Mouse (Mus musculus): Measurements from ENCODE around the gene Ppp2r5e.

Ppp2r5e gene

DNA sequence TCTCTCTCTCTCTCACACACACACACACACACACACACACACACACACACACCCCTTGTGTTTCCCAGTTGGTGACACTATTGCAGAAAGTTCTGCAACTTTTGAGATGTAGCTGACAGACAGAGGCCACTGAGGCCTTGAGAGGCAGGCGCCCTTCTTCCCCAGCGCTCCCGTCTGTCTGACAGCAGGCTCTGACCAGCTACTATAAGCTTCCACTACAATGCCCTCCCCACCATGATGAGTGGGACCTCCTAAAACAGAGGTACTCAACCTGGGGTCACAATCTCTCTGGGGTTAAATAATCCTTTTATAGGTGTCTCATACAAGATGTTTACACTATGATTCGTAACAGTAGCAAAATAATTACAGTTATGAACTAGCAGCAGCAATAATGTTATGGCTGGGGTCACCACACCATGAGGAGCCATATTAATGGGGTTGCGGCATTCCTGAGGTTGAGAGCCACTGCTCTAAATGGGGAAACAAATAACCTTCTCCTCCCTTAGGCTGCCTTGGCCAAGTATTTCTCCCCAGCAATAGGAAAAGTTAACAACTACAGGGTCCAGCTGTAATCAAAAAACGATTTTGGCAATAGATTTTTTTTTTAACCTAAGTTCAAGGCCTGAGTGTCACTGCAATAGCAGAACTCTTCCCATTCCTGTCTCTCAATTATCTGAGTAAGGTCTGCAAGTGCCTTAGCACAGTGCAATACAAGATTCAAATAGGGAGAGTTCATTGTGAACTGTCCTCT, 58.2 kb downstream of the Ppp2r5e start:
- no peak for DNase-seq (ENCODE audit: low spot score)

DNA sequence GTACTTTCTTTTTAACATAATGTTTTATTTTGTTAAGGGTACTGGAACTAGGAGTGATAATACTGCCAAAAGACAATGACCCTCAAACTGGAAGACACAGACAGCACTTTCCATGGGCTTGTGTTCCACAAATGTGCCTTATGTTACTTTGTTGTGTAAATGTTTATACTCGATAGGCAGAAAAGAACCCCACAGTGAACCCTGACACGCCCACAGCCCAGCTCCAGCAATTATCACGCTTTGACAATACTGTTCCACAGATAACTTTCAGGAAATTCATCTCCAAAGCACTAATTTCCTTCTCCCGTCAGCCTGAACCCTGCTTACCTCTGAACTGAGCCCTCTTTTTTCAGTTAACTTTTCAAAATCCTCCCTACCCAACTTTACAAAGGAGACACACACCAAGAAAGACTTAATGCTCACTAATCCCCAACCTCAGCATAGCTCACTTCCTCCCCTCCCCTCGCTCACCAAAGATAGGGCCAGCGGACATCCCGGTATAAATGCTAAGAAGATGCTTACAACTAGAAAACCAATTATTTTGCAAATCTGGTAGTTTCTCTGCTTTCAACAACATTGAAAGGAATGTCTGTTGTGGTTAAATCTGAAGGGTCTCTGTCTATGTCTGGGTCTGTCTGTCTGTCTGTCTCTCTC, 58.9 kb downstream of the Ppp2r5e start:
- DNase-seq (ENCODE audit: low spot score): no peak

DNA sequence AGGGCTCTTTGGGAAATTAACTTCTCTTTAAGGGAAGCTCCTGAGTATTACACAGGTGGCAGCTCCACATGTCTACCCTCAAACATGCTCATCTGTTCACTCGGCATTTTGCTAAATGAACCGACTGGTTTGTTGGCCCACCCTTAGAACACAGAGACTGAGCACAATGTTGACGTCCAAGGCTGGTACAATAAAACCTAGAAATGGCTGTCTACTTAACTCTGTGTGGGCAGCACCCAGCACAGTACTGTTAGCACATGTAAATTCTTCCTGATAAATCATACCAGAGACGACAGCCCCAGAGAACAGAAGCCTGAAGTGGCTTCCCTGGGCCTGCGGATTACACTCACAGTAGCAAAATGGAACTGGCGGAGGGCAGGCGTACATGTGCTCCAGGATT, 59.5 kb downstream of the Ppp2r5e start:
- DNase-seq (ENCODE audit: low spot score): no peak

DNA sequence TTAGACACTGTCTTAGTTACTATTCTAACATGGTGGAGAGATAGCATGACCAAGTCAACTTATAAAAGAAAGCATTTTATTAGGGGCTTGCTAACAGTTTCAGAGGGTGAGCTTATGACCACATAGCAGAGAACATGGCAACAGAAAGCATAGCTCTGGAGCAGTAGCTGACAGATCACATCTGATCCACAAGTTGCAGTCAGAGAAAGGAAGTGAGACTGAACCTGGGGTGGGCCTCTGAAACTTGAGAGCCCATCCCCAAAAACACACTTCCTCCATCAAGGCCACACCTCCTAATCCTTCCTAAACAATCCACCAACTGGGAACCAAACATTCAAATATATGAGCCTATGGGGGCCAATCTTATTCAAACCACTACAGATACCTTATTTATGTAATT, 62.9 kb downstream of the Ppp2r5e start:
- DNase-seq (ENCODE audit: low spot score): no peak

DNA sequence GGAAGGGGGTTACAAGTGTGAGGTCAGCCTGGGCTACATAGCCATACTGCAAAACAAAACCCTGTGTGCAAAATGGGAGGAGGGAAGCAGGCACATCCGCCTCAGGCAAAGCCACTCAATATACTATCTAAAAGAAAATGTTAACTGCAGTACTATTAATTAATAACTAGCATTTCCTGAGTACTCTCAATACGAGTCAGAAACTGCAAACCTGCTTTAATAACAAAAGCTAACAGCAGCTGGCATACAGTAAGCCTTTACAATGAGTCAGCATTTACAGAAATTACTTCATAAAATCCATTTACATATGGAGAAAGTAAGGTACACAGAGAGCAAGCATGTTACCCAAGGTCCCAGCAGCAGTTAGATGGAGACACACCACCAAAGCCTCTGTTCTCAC, 64.2 kb downstream of the Ppp2r5e start:
- DNase-seq (ENCODE audit: low spot score): no peak

DNA sequence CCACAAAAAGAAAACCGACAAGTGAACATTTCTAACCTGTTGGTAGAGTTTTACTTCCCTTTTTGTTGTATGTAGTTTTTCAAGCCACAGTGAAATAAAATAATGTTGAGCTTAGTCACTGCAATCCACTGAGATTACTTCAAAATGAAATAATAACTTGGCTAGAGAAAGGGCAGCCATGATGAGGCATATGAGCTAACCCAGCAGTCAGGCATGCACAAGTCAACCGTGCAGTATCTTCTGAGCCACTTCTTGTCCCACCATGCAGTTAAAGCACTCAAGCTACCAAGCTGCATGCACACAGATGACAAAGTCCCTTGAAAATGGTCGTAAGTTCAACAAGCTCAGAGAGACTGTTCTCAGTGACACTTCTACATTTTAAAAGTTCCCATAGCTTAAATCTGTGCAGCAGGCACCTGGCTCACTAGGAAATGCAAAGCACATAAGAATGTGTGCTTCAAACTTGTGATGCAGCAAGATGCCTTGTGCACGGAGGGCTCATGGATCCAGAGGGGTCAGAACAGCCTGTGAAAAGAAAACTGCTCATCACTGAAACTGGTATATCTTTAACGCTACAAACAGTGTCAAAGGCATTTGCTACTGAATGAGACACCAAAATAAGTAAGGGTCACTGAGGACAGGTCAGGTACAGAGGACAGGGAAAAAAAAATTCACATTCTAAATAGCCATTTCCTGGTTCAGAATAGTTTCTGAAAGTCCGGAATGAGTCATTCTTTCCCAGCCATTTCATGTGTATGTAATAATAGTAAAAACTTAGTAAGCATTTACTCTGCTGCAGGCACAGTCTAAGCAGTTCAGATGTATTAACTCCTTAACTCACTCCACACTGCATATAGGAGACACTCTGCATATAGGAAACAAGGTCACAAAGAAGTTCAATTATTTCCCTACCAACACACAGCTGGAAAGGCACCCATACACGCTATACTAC, 66.9 kb downstream of the Ppp2r5e start:
- DNase-seq (ENCODE audit: low spot score): no peak

DNA sequence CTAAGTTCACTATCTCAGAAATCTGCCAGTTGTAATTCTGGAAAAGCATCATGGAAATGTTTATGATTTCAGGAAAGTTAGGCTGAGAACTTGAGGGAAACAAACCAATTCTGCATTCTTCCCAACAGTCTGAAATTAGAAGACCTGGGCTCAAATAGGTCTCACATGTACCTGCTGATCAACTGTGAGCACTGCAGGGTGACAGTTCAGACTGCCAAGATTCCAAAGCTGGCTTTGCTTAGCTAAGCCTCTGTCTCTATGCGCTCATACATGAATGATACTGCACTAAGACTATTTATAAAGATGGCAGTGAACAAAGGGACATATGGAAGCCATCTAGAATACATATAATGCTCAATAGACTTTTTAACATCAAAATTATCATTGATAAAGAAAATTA, 67.7 kb downstream of the Ppp2r5e start:
- DNase-seq (ENCODE audit: low spot score): no peak

DNA sequence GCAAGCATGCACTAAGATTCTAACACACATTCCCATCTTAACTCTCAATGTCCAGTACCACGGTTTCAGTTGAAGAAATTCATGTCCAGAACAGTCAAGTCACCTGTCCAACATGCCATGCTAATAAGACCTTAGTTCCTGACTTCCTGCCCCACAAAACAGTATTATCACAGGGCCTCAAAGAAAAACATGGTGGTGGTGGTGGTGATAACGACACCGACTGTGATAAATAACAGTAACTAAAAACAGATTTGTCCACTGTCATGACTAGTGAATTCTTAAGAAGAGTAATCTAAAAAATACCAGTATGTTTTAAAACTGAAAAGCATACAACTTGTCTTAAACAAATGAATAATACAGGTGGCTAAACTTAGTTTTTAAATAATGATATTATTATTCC, 71.8 kb downstream of the Ppp2r5e start:
- DNase-seq (ENCODE audit: low spot score): no peak

DNA sequence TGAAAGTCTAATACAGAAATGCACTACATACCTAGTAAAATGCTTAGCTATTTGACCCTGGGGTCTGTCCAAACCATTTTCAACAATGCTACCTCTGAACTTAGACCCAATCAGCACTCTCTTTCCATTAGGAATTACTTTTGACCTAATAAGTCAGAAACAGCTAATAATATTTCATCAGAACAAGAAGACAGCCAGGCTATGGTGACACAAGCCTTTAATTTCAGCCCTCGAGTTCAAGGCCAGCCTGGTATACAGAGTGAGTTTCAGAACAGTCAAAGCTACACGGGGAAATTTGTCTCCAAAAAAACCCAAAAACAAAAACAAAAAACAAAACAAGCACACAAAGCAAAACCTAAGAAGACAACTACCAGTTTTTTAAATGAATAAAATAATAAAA, 73.1 kb downstream of the Ppp2r5e start:
- no peak for DNase-seq (ENCODE audit: low spot score)

DNA sequence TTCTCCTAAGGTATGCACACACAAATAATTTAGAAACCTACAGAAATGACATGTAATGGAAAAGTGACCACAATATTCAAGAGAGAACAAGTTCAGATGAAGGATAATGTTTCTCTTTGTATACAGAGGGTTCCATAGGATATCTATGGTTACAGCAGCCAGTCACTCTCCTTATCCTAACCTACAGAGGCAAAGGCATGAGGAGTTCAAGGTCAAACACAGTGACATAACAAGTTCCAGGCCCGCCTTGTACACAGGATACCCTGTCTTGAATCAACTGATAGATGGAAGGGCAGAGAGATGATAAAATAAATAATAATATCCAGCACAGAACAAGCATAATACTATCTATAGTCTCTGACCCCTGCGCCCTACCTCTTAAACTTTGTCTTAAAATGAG, 73.7 kb downstream of the Ppp2r5e start:
- no peak for DNase-seq (ENCODE audit: low spot score)

DNA sequence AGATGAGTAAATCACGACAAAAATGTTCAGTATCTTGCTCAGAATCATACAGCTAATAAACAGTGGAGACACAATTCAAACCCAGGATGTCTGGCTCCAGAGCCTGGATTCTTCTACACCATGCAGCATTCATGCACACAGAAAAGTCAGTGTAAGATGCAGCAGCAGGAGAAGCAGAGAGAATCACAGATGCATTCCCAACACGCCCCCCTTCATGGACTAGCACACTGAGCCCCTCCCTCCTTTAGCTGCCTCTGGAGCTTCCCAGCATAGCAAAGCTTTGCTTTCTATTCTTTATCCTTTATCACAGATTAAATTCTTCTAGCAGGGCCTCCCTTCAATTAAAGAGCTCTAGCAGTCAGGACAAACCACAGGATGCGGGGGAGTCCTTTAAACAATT, 75.7 kb downstream of the Ppp2r5e start:
- DNase-seq (ENCODE audit: low spot score): no peak

DNA sequence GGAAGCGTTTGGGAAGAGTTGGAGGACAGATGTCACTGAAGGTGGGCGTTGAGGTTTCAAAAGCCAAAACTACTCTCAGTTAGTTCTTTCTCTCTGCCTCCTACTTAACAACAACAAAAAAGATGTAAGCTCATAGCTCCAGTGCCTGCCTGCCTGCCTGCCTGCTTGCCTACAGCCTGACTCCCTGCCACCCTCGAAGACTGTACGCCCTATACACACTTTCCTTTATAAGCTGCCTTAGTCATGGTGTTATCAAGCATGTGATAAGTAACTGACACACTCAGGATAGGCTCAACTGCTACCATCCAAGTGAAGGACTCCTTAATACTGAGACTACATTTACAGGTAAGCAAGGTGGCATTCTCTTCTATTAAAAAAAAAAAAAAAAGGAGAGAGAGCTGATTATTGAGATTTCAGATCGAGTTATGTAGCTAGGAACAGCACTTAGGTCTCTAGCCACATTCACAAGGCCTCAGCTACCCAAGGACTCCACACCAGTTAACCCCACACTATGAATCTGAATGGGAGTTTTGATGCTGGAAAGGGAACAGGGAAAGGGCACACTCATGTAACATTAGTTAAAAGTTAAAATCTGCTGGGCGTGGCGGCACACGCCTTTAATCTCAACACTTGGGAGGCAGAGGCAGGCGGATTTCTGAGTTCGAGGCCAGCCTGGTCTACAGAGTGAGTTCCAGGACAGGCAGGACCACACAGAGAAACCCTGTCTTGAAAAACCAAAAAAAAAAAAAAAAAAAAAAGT, 76.7 kb downstream of the Ppp2r5e start:
- no peak for DNase-seq (ENCODE audit: low spot score)

DNA sequence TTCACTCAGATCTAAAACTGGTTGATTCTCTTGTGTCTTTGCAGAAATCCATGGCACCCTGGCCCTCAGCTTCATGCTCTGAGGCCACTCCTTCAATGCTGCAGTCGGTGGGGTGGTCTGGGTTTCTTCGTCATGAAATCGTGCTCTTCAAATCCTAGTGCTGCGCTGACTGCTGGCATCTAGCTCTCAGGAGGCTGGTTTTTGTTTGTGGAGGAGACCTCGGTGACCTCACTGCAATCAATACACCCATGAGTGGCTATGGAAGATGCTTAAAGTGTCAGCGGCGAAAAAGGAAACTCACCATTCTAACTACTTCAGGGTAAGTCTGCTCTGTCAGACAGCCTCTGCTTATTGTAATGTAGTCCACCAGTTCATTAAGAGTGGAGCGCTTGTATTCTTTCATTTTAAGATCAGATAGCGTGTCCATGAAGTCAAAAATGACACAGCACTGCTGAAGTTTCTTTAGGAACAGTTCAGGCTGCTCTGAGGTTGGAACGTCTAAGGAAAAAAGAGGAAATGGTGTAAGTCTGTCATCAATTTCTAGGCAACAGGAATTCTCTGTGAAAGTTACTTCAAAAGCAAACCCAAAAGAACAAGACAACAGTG, 80.6 kb downstream of the Ppp2r5e start:
- peak; percentile 53 for DNase-seq (ENCODE audit: low spot score)

DNA sequence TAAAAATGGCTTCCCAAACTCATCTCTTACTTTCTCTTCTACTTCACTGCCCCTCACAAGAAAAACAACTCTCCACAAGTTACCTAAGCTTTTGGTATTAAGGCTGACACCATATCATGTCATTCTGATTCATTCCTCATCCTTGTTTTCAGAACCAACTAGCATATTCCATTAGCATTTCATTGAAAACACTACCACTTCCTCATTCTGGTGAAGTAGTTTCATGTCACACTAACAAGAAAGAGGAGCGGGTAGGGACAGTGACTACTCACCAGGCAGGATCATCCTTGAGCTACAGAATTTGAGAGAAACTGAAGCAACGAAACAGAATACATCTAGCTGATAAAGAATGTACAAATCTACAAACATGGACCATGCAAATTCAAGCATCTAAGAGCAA, 84.5 kb downstream of the Ppp2r5e start:
- no peak for DNase-seq (ENCODE audit: low spot score)

DNA sequence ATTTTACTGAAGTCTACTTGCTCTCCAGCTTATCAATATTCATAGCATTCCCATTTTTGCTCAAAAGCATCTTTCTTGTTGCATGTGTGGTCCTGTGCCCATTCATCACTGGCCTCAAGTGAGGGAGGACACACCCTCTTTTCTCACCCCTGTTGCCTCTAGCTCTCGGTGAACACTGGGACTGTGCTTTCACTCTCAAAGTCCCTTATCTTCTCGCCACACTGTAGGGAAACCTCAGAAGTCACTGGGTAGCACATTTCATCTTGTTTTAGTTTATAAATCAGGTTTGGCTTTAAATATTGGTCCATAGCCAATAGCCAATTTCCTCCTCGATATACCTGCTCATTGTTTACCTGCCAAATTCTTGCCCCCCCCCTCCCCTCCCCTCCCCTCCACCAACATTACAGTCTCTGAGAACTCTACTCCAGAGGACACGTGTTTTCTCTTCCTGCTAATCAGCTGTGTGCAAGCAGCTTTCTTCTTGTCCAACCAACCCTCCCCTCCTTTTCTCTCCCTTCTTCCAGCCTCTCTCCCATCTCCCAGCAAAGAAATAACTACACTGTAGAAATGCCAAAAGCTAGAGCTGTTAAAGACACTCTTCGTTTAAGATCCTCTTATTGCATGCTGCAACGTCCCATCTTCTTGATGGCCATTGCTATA, 90.9 kb downstream of the Ppp2r5e start:
- DNase-seq (ENCODE audit: low spot score): no peak

DNA sequence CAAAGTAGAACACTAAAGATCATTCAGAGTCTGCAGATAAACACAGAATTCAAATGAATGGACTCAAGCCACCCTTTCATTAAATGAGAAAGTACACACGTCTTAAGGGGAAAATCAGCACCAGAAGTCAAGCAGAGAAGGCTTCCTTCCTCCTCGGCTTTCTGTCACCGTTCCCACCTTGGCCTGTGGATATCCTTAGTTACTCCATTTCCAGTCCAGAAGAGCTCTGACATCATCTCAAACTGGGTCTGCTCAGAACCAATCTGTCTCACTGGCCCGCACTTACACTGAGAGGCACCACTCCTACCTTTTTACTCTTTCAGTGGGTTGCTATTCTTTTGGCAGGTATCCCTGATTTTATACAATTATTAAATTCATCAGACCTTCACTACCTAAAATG, 93.4 kb downstream of the Ppp2r5e start:
- no peak for DNase-seq (ENCODE audit: low spot score)

DNA sequence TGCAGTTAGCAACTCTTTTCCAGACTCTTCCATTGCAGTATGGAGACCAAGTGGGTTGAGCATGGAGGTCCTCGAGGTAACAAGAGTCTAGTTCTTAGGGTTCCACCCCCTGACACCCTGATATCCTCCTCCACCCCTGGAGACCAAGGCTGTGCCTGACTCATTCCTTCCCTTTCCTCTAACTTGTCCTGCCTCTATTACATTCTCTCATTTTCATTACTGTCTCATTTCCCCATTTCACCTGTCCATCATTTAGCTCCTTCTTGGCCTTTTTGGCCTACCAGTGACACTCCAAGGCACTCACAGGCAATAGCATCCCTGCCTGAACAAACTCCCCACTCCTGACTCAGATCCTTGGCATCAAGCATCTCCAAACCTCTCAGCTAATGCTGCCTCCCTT, 98.3 kb downstream of the Ppp2r5e start:
- DNase-seq (ENCODE audit: low spot score): no peak

DNA sequence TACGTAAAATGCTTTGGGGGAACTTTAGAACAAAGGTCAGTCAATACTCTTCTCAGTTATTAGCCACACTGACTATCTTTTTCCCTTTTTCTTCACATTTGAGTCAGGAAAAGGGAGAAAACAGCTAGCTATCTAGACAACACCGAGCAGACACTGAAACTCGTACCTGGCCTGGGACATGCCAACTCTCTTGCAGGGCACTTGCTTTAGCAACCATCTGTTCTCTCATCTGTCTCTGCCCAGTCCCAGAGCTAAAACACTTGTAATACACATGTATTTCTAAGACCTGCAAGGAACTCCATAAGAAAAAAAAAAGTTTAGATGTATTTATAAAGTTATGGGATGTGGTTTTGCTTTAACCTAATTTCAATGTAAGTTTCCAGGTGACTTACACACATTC, 100.4 kb downstream of the Ppp2r5e start:
- no peak for DNase-seq (ENCODE audit: low spot score)

DNA sequence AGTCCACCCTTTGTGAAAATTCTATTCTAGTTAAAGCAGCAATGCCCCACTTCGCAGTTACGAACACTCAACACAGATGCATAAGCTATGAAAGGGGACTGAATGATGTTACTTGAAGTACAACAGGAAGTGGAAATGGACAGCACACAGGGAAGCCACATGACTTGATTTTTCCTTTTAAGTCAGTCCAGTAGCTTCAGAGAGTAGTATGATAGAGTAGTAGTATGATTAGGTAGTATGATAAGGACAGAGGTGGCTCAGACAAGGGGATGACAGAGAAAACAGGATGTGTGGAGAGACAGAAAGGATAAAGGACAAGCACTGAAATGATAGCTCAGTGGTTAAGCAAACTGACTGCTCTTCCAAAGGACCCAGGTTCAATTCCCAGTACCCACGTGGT, 101.4 kb downstream of the Ppp2r5e start:
- DNase-seq (ENCODE audit: low spot score): no peak

DNA sequence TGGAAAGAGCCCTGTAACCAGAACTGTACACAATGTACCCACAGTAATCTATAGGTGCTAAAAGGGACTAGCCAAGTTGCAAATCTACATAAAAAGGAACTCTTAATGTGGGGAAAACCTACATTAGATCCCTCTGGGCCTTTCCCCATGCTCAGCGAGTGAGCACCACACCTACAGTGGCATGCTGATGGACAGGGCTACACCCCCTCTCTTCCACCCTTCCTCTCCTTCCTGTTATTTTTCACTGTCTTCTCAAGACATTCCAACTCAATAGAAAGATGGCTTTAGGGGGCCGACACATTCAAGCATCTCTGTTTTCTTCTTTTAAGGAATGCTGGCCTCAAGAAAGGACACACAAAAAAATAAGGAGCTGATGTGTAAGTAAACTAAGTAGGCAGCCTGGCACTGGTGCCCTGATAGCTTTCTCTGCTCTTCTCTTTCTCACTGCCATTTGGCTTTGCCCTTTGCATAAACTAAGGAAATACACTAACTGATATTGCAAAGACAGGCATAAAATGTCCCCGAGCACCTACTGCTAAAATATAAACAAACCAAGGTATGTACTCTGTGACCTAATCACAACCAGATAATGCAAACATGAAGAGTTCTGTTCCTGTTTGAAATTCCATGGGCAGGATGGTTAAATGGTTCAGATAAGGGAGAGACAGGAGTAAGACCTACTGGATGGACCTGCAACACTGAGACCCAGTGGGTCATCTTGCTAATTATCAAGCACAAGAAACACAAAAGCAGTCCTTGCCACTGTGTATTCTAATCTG, 103.3 kb downstream of the Ppp2r5e start:
- DNase-seq (ENCODE audit: low spot score): no peak

Measured in MN1 (cell line).